Mouse (Mus musculus): ENCODE measurements around the gene Cpne4. TPM values are rescaled to one million over a fixed set of nuclear protein-coding genes. Genes with fewer than 3 reads are reported as not detected.

Cpne4 gene
- polyA plus RNA-seq, 1 experiment from 2014 or later: 1.4 TPM

DNA sequence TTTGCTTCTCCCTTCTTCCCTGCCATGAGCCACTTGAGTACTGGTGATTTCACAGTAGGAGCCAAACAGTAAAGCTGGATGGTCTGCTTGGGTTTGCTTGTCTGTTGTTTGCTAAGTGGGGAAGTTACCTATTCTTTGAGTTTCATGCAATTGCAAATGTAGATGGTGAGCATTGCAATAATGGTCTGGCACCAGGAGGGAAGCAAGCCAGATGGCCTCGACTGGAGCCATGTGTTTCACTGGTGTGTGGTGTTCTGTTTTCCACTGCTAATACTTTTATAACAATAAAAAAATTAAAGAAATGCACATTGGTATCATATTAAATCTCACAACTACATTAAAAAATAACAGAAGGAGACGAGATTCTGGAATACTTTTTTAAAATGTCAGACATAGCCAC, 502.6 kb downstream of the Cpne4 start:
- ATAC-seq (replicated peaks; ENCODE audit: low FRiP score) (no peak), DNase-seq (ENCODE audit: low spot score) (no peak)
- Histone ChIP-seq H3K27me3 (replicated peaks; ENCODE audit: control insufficient read depth, insufficient read depth, low read length) (no peaks in the 10 kb centered on the region), H3K27ac (ENCODE audit: low read depth, low read length) (no peak overlapping the region), H3K9ac (ENCODE audit: low read depth, low read length) (no peak overlapping the region), H3K4me1 (replicated peaks; ENCODE audit: control insufficient read depth, insufficient read depth, low read length) (peaks cover 3% of the 10 kb centered on the region; the same call in 1 of the 2 replicates), H3K9me3 (ENCODE audit: control insufficient read depth, low read length) (no peaks in the 10 kb centered on the region), H3K36me3 (ENCODE audit: control insufficient read depth, insufficient read depth, low read length) (no peaks in the 10 kb centered on the region; the same call in 1 of the 2 replicates), H3K4me3 (ENCODE audit: low read depth, low read length) (no peak overlapping the region), H3K4me2 (no peak overlapping the region)
- 50% methylated on average over 2 of the region's 2 CpGs for WGBS

DNA sequence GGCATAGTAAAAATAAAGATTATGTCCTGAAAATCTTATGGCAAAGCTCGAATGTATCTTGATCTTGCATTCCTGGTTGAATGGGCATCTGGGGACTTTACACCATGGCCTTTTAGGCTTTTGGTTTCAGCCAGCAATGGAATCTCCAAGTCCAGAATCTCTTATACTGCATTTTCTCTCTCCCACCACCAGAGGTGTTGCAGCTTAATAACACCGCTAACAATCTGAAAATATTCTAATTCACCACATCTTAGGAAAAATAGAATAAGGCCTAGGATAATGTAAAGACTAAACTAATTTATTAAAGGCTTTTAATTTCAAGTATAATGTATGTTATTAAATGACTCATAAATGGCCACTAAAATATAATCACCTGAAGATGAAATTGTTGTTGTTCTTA, 503.2 kb downstream of the Cpne4 start:
- no peak for DNase-seq (ENCODE audit: low spot score)
- peaks cover 3% of the 10 kb centered on the region; the same call in 1 of the 2 replicates for H3K4me1 ChIP-seq (replicated peaks; ENCODE audit: control insufficient read depth, insufficient read depth, low read length)
- no peaks in the 10 kb centered on the region; the same call in 1 of the 2 replicates for H3K36me3 ChIP-seq (ENCODE audit: control insufficient read depth, insufficient read depth, low read length)
- no peaks in the 10 kb centered on the region for H3K27me3 ChIP-seq (replicated peaks; ENCODE audit: control insufficient read depth, insufficient read depth, low read length)
- no peak overlapping the region for H3K9ac ChIP-seq (ENCODE audit: low read depth, low read length)
- ATAC-seq (replicated peaks; ENCODE audit: low FRiP score): no peak
- H3K9me3 ChIP-seq (ENCODE audit: control insufficient read depth, low read length): no peaks in the 10 kb centered on the region
- H3K27ac ChIP-seq (ENCODE audit: low read depth, low read length): no peak overlapping the region
- WGBS: 64% methylated on average over 2 of the region's 2 CpGs
- no peak overlapping the region for H3K4me3 ChIP-seq (ENCODE audit: low read depth, low read length)
- no peak overlapping the region for H3K4me2 ChIP-seq

- peak; percentile 84 for DNase-seq (ENCODE audit: low spot score)
- H3K4me1 ChIP-seq (replicated peaks; ENCODE audit: control insufficient read depth, insufficient read depth, low read length): peaks cover 3% of the 10 kb centered on the region; the same call in 1 of the 2 replicates
- H3K4me3 ChIP-seq (ENCODE audit: low read depth, low read length): peak within 1 kb of the TSS; percentile 84
- WGBS: under 1% methylated on average over 31 of the region's 31 CpGs
- no peaks in the 10 kb centered on the region for H3K27me3 ChIP-seq (replicated peaks; ENCODE audit: control insufficient read depth, insufficient read depth, low read length)
- no peaks in the 10 kb centered on the region for H3K9me3 ChIP-seq (ENCODE audit: control insufficient read depth, low read length)
- peak within 1 kb of the TSS; percentile 95 for H3K9ac ChIP-seq (ENCODE audit: low read depth, low read length)
- peaks cover 11% of the 10 kb centered on the region for H3K36me3 ChIP-seq (ENCODE audit: control insufficient read depth, insufficient read depth, low read length)
- peak; percentile 85 for ATAC-seq (replicated peaks; ENCODE audit: low FRiP score)
- peak within 1 kb of the TSS; percentile 63; the same call in 1 of the 2 replicates for H3K27ac ChIP-seq (ENCODE audit: low read depth, low read length)
- peak within 1 kb of the TSS; percentile 74 for H3K4me2 ChIP-seq
Measured at GRCm38 (mm10) chr9:105053147-105053557, 506.1 kb downstream of the Cpne4 start, which contains the start of gene Mrpl3. Gene Mrpl3, plus strand, starts transcription at chr9:105053239.

- H3K4me1 ChIP-seq (replicated peaks; ENCODE audit: control insufficient read depth, insufficient read depth, low read length): peaks cover 3% of the 10 kb centered on the region; the same call in 1 of the 2 replicates
- H3K27ac ChIP-seq (ENCODE audit: low read depth, low read length): no peak overlapping the region
- DNase-seq (ENCODE audit: low spot score) (no peak), ATAC-seq (replicated peaks; ENCODE audit: low FRiP score) (no peak)
- H3K9ac ChIP-seq (ENCODE audit: low read depth, low read length): peak overlapping the region; percentile 95
- no peaks in the 10 kb centered on the region for H3K9me3 ChIP-seq (ENCODE audit: control insufficient read depth, low read length)
- H3K36me3 ChIP-seq (ENCODE audit: control insufficient read depth, insufficient read depth, low read length): peaks cover 16% of the 10 kb centered on the region
- H3K4me3 ChIP-seq (ENCODE audit: low read depth, low read length): peak overlapping the region; percentile 84
- WGBS: 34% methylated on average over 4 of the region's 4 CpGs
- peak overlapping the region; percentile 74 for H3K4me2 ChIP-seq
- H3K27me3 ChIP-seq (replicated peaks; ENCODE audit: control insufficient read depth, insufficient read depth, low read length): no peaks in the 10 kb centered on the region
Measured at GRCm38 (mm10) chr9:105053812-105054211, 506.7 kb downstream of the Cpne4 start.

DNA sequence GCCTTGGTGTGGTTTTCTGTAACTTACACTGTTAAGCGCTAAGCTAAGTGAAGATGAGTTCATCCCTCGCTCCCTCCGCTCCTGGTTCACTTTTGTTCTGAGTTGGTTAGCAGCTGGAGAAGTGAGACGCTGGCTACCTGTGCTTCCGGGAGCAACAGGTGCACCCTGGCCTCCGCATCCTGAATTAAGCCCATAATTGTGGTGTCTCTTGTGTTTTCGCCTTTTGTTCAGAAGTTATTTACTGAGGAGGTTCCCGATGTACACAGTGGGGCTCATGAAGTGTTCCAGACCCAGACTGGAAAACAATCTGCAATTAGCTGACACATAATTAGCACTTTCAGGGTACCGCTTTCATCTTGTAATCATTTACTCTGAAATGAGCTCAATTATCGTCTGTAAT, 522.0 kb downstream of the Cpne4 start:
- Histone ChIP-seq H3K27ac (ENCODE audit: low read depth, low read length) (no peak overlapping the region), H3K9ac (ENCODE audit: low read depth, low read length) (no peak overlapping the region), H3K4me3 (ENCODE audit: low read depth, low read length) (no peak overlapping the region), H3K27me3 (replicated peaks; ENCODE audit: control insufficient read depth, insufficient read depth, low read length) (no peaks in the 10 kb centered on the region), H3K9me3 (ENCODE audit: control insufficient read depth, low read length) (no peaks in the 10 kb centered on the region), H3K4me1 (replicated peaks; ENCODE audit: control insufficient read depth, insufficient read depth, low read length) (no peaks in the 10 kb centered on the region), H3K4me2 (no peak overlapping the region), H3K36me3 (ENCODE audit: control insufficient read depth, insufficient read depth, low read length) (peaks cover 27% of the 10 kb centered on the region)
- DNase-seq (ENCODE audit: low spot score) (no peak), ATAC-seq (replicated peaks; ENCODE audit: low FRiP score) (no peak)
- 92% methylated on average over 10 of the region's 10 CpGs for WGBS

DNA sequence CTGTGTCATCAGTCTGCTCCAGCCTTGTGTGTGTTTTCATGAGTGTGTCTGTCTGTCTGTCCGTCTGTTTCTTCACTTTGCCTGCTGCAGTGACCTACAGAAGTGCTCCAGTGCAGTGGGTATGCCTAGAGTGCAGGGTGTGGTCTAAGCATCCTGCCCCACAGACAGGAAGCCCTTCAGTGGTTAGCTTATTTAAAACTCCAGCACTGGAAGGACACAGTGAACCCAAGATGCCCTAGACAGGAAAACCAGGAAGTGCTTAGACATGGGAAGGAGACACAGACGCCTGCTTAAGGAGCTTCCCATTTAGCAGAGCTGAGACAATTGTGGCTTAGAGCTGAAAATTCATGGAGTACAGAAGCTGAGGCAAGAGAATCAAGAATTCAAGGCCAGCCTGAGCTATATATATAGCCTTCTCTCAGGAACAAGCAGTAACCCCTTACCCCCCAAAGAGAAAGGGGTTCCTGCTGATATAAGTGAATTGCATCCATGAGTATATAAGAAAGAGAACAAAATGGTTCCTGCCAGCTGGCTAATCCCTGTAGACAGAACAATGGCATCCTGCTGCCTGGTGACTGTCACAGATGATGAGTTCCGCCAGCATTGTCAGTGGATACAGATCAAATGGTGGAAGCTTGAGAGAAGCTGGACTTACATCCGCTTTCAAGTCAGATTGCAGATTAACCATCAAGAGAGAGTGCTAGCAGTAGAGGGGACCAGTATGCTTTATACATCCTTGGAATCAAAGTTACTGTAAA, 526.1 kb downstream of the Cpne4 start:
- WGBS: 85% methylated on average over 4 of the region's 4 CpGs
- no peak overlapping the region for H3K4me3 ChIP-seq (ENCODE audit: low read depth, low read length)
- H3K9me3 ChIP-seq (ENCODE audit: control insufficient read depth, low read length): no peaks in the 10 kb centered on the region
- no peak; the same call in 1 of the 2 replicates for ATAC-seq (replicated peaks; ENCODE audit: low FRiP score)
- H3K27ac ChIP-seq (ENCODE audit: low read depth, low read length): no peak overlapping the region
- no peak overlapping the region for H3K9ac ChIP-seq (ENCODE audit: low read depth, low read length)
- H3K27me3 ChIP-seq (replicated peaks; ENCODE audit: control insufficient read depth, insufficient read depth, low read length): no peaks in the 10 kb centered on the region
- no peak overlapping the region for H3K4me2 ChIP-seq
- DNase-seq (ENCODE audit: low spot score): no peak
- H3K36me3 ChIP-seq (ENCODE audit: control insufficient read depth, insufficient read depth, low read length): peaks cover 38% of the 10 kb centered on the region
- H3K4me1 ChIP-seq (replicated peaks; ENCODE audit: control insufficient read depth, insufficient read depth, low read length): no peaks in the 10 kb centered on the region

- no peaks in the 10 kb centered on the region for H3K27me3 ChIP-seq (replicated peaks; ENCODE audit: control insufficient read depth, insufficient read depth, low read length)
- no peak for DNase-seq (ENCODE audit: low spot score)
- WGBS: 89% methylated on average over 8 of the region's 8 CpGs
- no peak overlapping the region for H3K4me3 ChIP-seq (ENCODE audit: low read depth, low read length)
- H3K4me2 ChIP-seq: no peak overlapping the region
- H3K36me3 ChIP-seq (ENCODE audit: control insufficient read depth, insufficient read depth, low read length): peaks cover 34% of the 10 kb centered on the region
- no peak overlapping the region for H3K9ac ChIP-seq (ENCODE audit: low read depth, low read length)
- no peaks in the 10 kb centered on the region for H3K9me3 ChIP-seq (ENCODE audit: control insufficient read depth, low read length)
- no peak for ATAC-seq (replicated peaks; ENCODE audit: low FRiP score)
- H3K4me1 ChIP-seq (replicated peaks; ENCODE audit: control insufficient read depth, insufficient read depth, low read length): no peaks in the 10 kb centered on the region
- no peak overlapping the region for H3K27ac ChIP-seq (ENCODE audit: low read depth, low read length)
Measured at GRCm38 (mm10) chr9:105074851-105075250, 527.8 kb downstream of the Cpne4 start.

DNA sequence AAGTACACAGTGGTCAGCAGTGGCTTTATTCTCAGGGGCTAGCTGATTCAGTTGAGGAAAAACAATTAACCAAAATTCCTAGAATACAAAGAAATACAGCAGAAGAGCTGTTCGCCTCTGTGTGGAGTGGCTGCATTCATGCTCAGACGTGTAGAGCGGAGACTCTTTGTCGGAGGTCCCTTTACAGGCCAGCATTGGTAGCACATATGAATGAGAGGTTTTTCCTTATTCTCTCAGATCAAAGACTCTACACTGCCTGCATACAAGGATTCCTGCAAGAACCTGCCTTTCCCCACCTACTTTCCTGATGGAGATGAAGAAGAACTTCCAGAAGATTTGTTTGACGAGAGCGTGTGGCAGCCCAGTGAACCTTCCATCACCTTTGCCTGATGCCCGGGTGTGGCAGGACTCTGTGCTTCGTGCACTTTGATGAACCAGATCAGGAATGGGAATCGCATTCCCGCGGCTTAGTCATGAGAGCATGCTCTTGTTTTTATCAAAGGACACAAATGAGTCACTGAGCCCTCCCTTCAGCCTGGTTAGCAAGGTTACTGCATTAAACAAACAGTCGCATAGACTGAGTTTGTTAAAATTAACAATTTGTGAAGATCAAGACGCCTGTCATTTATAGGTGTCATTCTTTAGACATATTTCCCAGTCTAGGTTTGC, 529.8 kb downstream of the Cpne4 start:
- no peaks in the 10 kb centered on the region for H3K4me1 ChIP-seq (replicated peaks; ENCODE audit: control insufficient read depth, insufficient read depth, low read length)
- peaks cover 28% of the 10 kb centered on the region for H3K36me3 ChIP-seq (ENCODE audit: control insufficient read depth, insufficient read depth, low read length)
- no peaks in the 10 kb centered on the region for H3K9me3 ChIP-seq (ENCODE audit: control insufficient read depth, low read length)
- no peak overlapping the region for H3K27ac ChIP-seq (ENCODE audit: low read depth, low read length)
- H3K9ac ChIP-seq (ENCODE audit: low read depth, low read length): no peak overlapping the region
- H3K4me3 ChIP-seq (ENCODE audit: low read depth, low read length): no peak overlapping the region
- H3K27me3 ChIP-seq (replicated peaks; ENCODE audit: control insufficient read depth, insufficient read depth, low read length): no peaks in the 10 kb centered on the region
- H3K4me2 ChIP-seq: no peak overlapping the region
- no peak for ATAC-seq (replicated peaks; ENCODE audit: low FRiP score)
- 93% methylated on average over 13 of the region's 13 CpGs for WGBS
- DNase-seq (ENCODE audit: low spot score): no peak

Measured in liver, embryonic 11.5 days (tissue).